In genomic region chr3:57470981-57471601, GRCm38 (mm10) we compare ENCODE assay signal across 8 mouse cellular contexts. TPM values are rescaled to one million over a fixed set of nuclear protein-coding genes. Genes with fewer than 3 reads are reported as not detected.
A peak's percentile ranks its signal among the peaks of the same experiment; 100 is the strongest.
DNase-seq lines count a peak whose midpoint lies in the region; ATAC-seq and TF ChIP-seq lines count a peak whose summit lies in the region.

No protein-coding gene starts in this region.

- H3K36me3 ChIP-seq in heart, embryonic 11.5 days (ENCODE audit: control insufficient read depth, insufficient read depth, low read length), result no peaks in the 10 kb centered on the region
- no peaks in the 10 kb centered on the region for H3K36me3 ChIP-seq in kidney, embryonic 14.5 days (ENCODE audit: control insufficient read depth, insufficient read depth, low read length)
- H3K36me3 ChIP-seq in liver, postnatal 0 days (replicated peaks; ENCODE audit: insufficient read depth, low read length), result no peaks in the 10 kb centered on the region

- peak overlapping the region; percentile 2; the same call in 1 of the 2 replicates for H3K9ac ChIP-seq in heart, embryonic 11.5 days (ENCODE audit: low read depth, low read length)
- peak overlapping the region; percentile 40; the same call in 1 of the 2 replicates for H3K9ac ChIP-seq in kidney, embryonic 14.5 days (ENCODE audit: low read depth, low read length)
- no peak overlapping the region for H3K9ac ChIP-seq in liver, postnatal 0 days (replicated peaks)

- peaks cover 23% of the 10 kb centered on the region for H3K4me1 ChIP-seq in heart, embryonic 11.5 days (ENCODE audit: control insufficient read depth, insufficient read depth, low read length)
- H3K4me1 ChIP-seq in kidney, embryonic 14.5 days (ENCODE audit: control insufficient read depth, insufficient read depth, low read length), result peaks cover 27% of the 10 kb centered on the region
- no peaks in the 10 kb centered on the region for H3K4me1 ChIP-seq in liver, postnatal 0 days (ENCODE audit: insufficient read depth)
- peaks cover 3% of the 10 kb centered on the region; the same call in 1 of the 2 replicates for H3K4me1 ChIP-seq in olfactory bulb, adult 2 months (ENCODE audit: control insufficient read depth, insufficient read depth, low read length)

- WGBS in heart, embryonic 11.5 days (ENCODE audit: insufficient replicate concordance), result 12% methylated on average over 15 of the region's 15 CpGs
- 7% methylated on average over 15 of the region's 15 CpGs for WGBS in kidney, embryonic 14.5 days
- 24% methylated on average over 15 of the region's 15 CpGs for WGBS in liver, postnatal 0 days (ENCODE audit: insufficient replicate concordance)
- 14% methylated on average over 15 of the region's 15 CpGs for WGBS in olfactory bulb, adult 2 months

- TF ChIP-seq CTCF in liver, postnatal 0 days (IDR thresholded peaks at IDR 0.05; ENCODE audit: low read depth), result no peak
- TF ChIP-seq CTCF in olfactory bulb, adult 2 months (IDR thresholded peaks at IDR 0.05; ENCODE audit: insufficient read depth, low read depth, low read length), result no peak

- no peaks in the 10 kb centered on the region for H3K27me3 ChIP-seq in heart, embryonic 11.5 days (ENCODE audit: control insufficient read depth, insufficient read depth, low read length)
- no peaks in the 10 kb centered on the region for H3K27me3 ChIP-seq in kidney, embryonic 14.5 days (ENCODE audit: control insufficient read depth, insufficient read depth, low read length)
- no peaks in the 10 kb centered on the region for H3K27me3 ChIP-seq in liver, postnatal 0 days (ENCODE audit: insufficient read depth, low read length)

- H3K4me2 ChIP-seq in heart, embryonic 11.5 days, result peak overlapping the region; percentile 57
- peak overlapping the region; percentile 32 for H3K4me2 ChIP-seq in kidney, embryonic 14.5 days (replicated peaks; ENCODE audit: low read depth, low read length)
- peak overlapping the region; percentile 30; the same call in 1 of the 2 replicates for H3K4me2 ChIP-seq in liver, postnatal 0 days (ENCODE audit: low read depth, low read length)

- H3K9me3 ChIP-seq in heart, embryonic 11.5 days (replicated peaks; ENCODE audit: control insufficient read depth, low read length), result no peaks in the 10 kb centered on the region
- no peaks in the 10 kb centered on the region for H3K9me3 ChIP-seq in kidney, embryonic 14.5 days (ENCODE audit: control insufficient read depth, low read length)
- H3K9me3 ChIP-seq in liver, postnatal 0 days (ENCODE audit: low read length), result no peaks in the 10 kb centered on the region

- peak overlapping the region; percentile 22 for H3K27ac ChIP-seq in heart, embryonic 11.5 days (ENCODE audit: low read depth, low read length)
- H3K27ac ChIP-seq in kidney, embryonic 14.5 days (ENCODE audit: low read depth, low read length), result peak overlapping the region; percentile 84
- H3K27ac ChIP-seq in liver, postnatal 0 days (ENCODE audit: low read depth), result no peak overlapping the region
- peak overlapping the region; percentile 41; the same call in 1 of the 2 replicates for H3K27ac ChIP-seq in olfactory bulb, adult 2 months (ENCODE audit: insufficient read depth, low read depth, low read length)

- no peak for TF ChIP-seq EP300 in liver, postnatal 0 days (IDR thresholded peaks at IDR 0.05; ENCODE audit: low read depth)

- DNase-seq in frontal cortex, postnatal 25 days (ENCODE audit: low spot score in 2 of 2), result no peak
- DNase-seq in embryo, embryonic 11.5 days (ENCODE audit: low read depth, low spot score), result peak; percentile 27
- DNase-seq in liver, postnatal 0 days, result no peak
- DNase-seq in spleen, postnatal 4 days (ENCODE audit: low spot score in 2 of 2), result no peak

- no peak for TF ChIP-seq POLR2A in olfactory bulb, adult 2 months (IDR thresholded peaks at IDR 0.05; ENCODE audit: insufficient read depth, low read depth, low read length)

- peak; percentile 85 for ATAC-seq in frontal cortex, adult (ENCODE audit: low TSS enrichment)
- no peak for ATAC-seq in heart, embryonic 11.5 days (replicated peaks; ENCODE audit: insufficient number of reproducible peaks, low FRiP score, low TSS enrichment)
- ATAC-seq in kidney, embryonic 14.5 days (ENCODE audit: low FRiP score, low TSS enrichment), result peak; percentile 65; the same call in 1 of the 2 replicates
- ATAC-seq in liver, postnatal 0 days, result no peak

- peak overlapping the region; percentile 21; the same call in 1 of the 2 replicates for H3K4me3 ChIP-seq in heart, embryonic 11.5 days (ENCODE audit: low read depth, low read length)
- H3K4me3 ChIP-seq in kidney, embryonic 14.5 days (ENCODE audit: low read length), result 0 out of 2 replicates have a peak overlapping the region, but pooled peaks have one; percentile 3
- no peak overlapping the region for H3K4me3 ChIP-seq in liver, postnatal 0 days (ENCODE audit: low read depth, low read length)
- H3K4me3 ChIP-seq in olfactory bulb, adult 2 months (ENCODE audit: insufficient read depth, low read depth, low read length), result no peak overlapping the region

RNA-seq across cellular contexts. Expression of gene Tm4sf4, which starts 46.0 kb away (rescaled TPM):
- polyA plus RNA-seq in heart, embryonic 11.5 days (2014; fragmentation: Nextera tagmentation; extraction: Ambion mirVana), result 0.20 and 1.2 TPM in 2 replicates
- 0.21 and 0.51 TPM in 2 replicates for polyA plus RNA-seq in kidney, embryonic 14.5 days (2014; fragmentation: Nextera tagmentation; extraction: Ambion mirVana)
- polyA plus RNA-seq in liver, postnatal 0 days (2015; fragmentation: Nextera tagmentation; extraction: Ambion mirVana), result 243 and 252 TPM in 2 replicates
- not detected in 2 replicates for polyA plus RNA-seq in olfactory bulb, adult 2 months (2012; ENCODE audit: insufficient read depth, insufficient read length, low replicate concordance, missing spikeins)

Comparison
In these comparisons a context has a peak if more than half of its experiments do, and no peak if none do; other contexts are left out.
1. ATAC-seq: peak in frontal cortex, adult (single experiment) and kidney, embryonic 14.5 days (single experiment); none in heart, embryonic 11.5 days (single experiment) and liver, postnatal 0 days (single experiment).
2. H3K4me3 ChIP-seq: peak in heart, embryonic 11.5 days (single experiment) and kidney, embryonic 14.5 days (single experiment); none in liver, postnatal 0 days (single experiment) and olfactory bulb, adult 2 months (single experiment).
3. RNA of gene Tm4sf4, which starts 46.0 kb away (polyA plus RNA-seq): 243 to 252 TPM in liver, postnatal 0 days; 0.20 to 1.2 TPM in heart, embryonic 11.5 days, 0.21 to 0.51 TPM in kidney, embryonic 14.5 days and not detected in olfactory bulb, adult 2 months; every median in the first group is over 100 times any median in the second.
4. Peak in every context shown above with its lines, with median percentiles within 50 percentile points of each other: H3K4me2 ChIP-seq.